Mouse (Mus musculus): ENCODE data around the gene Pml.

GRCm38 (mm10) chr9:58268384-58269313 lies 19.1 kb upstream of the Pml start:
- TF ChIP-seq CTCF (IDR thresholded peaks at IDR 0.05; ENCODE audit: low read depth) (peak; percentile 89), EP300 (IDR thresholded peaks at IDR 0.05; ENCODE audit: low read depth) (no peak)
